Mouse (Mus musculus): ENCODE data around the gene P2rx4.
A peak's percentile ranks its signal among the peaks of the same experiment; 100 is the strongest.

P2rx4 gene

DNA sequence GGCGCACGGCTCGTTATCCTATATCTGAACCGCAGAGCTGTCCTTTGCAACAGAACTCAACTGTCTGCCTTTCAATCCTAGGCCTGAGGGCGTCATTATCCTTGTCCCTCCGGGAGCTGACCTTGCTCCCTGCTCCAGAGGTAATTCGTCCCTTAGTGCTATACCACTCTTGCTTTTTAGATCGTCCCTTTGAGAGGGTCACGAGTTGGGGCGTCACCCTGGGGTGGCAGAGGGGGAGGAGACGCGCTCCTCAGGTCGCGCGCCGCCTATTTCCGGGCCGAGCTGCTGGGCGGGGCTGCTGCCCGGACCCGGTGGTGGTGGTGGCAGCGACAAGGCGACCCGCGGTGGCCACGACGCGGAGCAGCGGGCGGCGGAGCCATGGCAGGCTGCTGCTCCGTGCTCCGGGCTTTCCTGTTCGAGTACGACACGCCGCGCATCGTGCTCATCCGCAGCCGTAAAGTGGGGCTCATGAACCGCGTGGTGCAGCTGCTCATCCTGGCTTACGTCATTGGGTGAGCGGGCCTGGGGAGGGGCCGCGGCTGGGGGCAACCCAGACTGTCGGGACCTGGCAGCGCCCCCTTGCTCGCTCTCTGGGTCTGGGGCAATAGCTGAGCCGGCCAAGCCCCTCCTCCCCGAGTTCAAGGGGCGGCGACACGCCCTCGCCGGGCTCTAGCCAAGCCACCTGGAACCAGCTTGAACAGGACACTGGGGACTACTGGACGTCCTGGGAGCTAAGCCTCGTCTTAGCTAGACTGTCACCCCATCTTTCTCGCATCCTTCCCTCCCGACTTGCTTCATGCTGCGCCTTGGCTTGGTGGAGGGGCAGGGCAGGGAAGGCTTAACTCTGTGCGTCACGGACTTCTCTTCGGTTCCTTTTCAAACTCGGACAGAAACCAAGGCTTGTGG is at the start of gene P2rx4:
Gene P2rx4 (plus strand): TSS at position 269 of the 906 bp plus-strand sequence.
- peak; percentile 90 for DNase-seq (ENCODE audit: low read depth, low spot score)

- DNase-seq (ENCODE audit: low read depth, low spot score): no peak
These were observed 44.8 kb upstream of the P2rx4 start for GRCm38 (mm10) chr5:122662501-122662900.

DNA sequence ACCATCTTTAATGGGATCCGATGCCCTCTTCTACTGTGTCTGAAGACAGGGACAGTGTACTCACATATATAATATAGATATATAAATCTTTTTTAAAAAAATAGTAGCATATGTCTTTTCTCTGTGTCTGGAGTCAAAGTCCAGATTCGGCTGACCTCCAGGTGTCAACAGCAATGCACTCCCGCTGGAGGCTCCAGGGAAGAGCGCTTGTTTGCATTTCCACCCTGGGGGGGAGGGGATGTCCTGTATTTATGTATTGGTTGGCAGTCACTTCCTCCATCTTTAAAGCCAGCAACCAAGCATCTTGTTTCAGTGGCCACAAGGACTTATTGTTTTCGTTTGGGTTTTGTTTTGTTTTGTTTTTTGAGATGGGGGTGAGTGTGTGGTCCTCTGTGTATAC is 42.3 kb upstream of the P2rx4 start:
- DNase-seq (ENCODE audit: low read depth, low spot score): no peak

- no peak for DNase-seq (ENCODE audit: low read depth, low spot score)
These were observed 38.1 kb upstream of the P2rx4 start for GRCm38 (mm10) chr5:122668981-122669897.

DNA sequence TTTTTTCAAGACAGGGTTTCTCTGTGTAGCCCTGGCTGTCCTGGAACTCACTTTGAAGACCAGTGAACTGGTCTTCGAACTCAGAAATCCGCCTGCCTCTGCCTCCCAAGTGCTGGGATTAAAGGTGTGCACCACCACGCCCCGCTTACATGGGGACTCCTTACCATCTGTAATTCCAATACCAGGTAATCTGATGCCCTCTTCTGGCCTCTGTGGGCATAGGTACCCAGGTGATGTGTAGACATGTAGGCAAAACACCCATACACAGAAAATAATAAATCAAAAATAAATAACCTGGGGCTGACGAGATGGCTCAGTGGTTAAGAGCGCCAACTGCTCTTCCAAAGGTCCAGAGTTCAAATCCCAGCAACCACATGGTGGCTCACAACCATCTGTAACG is 35.7 kb upstream of the P2rx4 start:
- peak; percentile 61 for DNase-seq (ENCODE audit: low read depth, low spot score)

GRCm38 (mm10) chr5:122672298-122672697 is 35.0 kb upstream of the P2rx4 start:
- no peak for DNase-seq (ENCODE audit: low read depth, low spot score)

- no peak for DNase-seq (ENCODE audit: low read depth, low spot score)
These were observed 31.3 kb upstream of the P2rx4 start for GRCm38 (mm10) chr5:122676002-122676401.

- peak; percentile 40 for DNase-seq (ENCODE audit: low read depth, low spot score)
These were observed 29.4 kb upstream of the P2rx4 start for GRCm38 (mm10) chr5:122677983-122678382.

- DNase-seq (ENCODE audit: low read depth, low spot score): no peak
These were observed 27.5 kb upstream of the P2rx4 start for GRCm38 (mm10) chr5:122679881-122680280.

GRCm38 (mm10) chr5:122681276-122681675 is 26.1 kb upstream of the P2rx4 start:
- DNase-seq (ENCODE audit: low read depth, low spot score): no peak

DNA sequence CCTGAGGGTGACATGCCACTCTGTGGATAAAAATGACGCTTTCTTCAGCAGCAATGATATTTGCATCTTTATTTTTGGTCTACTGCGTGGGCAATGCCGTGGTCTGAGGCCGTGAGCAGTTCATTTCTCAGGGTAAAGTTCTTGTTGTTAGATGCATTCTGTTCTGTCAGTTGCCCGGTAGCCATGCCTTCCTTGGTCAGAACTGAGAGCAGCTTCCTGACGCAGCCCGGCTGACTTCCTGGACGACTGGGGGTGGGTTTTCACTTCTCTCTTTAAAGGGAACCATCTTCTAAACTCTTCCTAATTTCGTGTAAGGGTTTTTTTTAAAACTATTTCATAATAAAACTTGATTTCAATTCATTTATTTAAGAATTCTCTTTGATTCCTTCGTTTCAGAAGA is 23.4 kb upstream of the P2rx4 start:
- DNase-seq (ENCODE audit: low read depth, low spot score): no peak

DNA sequence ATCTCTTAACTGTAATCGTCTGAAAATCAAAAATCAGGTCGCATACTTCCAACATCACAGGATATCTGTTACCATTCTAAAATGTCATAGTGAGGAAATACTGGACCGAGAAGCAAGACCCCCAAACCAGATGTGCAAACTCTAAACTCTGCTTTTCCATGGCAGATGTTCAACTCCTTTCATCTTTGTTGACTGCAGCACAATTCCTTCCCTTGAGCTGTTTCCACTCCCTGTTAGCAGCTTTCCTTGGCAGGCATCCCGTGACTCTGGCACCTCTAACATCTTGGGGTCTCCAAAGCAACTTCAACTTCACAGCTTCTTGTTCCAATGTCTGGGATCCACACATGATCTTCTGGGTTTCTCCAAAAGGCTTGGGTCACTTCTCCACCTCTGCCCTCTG is 20.0 kb upstream of the P2rx4 start:
- DNase-seq (ENCODE audit: low read depth, low spot score): no peak

GRCm38 (mm10) chr5:122689153-122689552 is 18.2 kb upstream of the P2rx4 start:
- no peak for DNase-seq (ENCODE audit: low read depth, low spot score)

DNA sequence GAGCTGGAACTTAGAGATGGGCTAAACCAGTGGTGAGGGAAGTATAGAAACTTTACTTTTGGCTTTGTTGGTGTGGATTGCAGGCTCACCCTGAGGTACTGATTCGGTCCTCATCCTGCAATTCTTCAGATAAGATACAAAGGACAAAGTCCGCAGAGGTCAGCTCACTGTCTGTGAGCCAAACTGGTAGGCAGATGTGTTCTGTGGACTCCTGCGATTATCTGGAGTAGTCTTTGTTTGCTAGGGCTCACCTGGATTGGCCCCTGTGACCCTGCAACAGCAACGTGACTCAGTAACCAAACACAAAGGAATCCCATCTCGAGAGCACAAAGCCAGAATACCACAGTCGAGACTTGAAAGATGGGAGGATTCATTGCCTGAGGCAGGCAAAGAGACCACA is 16.9 kb upstream of the P2rx4 start:
- DNase-seq (ENCODE audit: low read depth, low spot score): no peak

DNA sequence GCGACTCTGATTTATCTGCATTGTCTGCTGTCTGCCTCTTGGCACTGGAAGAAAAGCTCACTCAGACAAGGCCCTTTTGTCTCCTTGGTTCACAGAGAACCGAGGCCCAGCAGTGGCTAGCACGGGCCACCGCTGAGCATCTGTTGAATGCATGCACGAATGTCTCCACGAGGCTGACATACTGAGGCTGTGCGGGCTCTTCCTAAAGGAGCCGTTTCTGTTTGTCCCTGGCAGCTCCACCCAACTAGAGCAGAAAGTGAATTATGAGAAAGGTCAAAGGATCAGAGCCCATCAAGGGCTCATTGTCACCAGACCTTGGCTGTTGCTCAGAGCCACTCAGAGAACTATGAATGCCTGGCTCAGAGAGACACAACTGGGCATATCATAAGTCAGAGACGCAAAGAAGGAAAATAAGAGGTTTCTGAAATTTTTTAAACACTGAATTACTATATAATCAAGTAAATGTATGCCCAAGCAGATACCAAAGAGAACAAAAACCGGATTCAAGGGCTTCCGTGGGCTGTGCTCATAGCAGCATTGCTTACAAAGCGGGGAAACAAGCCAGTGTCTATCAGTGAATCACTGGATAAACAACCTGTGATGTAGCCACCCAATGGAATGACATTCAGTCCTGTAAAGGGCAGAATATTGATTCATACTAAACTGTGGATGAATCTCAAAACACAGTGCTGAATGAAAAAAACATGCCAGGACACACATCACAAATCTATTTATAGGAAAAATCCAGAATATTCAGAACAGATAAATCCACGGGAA is 13.7 kb upstream of the P2rx4 start:
- no peak for DNase-seq (ENCODE audit: low read depth, low spot score)

DNA sequence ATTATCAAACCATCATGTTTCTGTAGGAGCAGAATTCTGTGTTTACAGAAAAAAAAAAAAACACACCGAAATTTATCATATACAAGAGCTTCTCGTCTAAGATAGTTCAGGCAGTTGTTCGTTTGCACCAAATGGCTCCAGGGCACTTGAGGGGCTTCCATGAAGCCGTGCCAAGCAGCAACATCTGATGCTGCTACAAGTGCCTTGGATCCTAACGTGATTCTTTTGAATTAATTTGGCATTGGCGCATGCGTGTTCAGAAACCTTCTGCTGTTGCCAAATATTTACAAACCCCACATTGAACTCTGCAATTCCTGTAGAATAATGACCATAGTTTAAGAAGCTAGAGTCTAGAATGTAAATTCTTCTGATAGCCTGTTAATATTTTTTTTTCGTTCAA is 11.8 kb upstream of the P2rx4 start:
- DNase-seq (ENCODE audit: low read depth, low spot score): no peak

DNA sequence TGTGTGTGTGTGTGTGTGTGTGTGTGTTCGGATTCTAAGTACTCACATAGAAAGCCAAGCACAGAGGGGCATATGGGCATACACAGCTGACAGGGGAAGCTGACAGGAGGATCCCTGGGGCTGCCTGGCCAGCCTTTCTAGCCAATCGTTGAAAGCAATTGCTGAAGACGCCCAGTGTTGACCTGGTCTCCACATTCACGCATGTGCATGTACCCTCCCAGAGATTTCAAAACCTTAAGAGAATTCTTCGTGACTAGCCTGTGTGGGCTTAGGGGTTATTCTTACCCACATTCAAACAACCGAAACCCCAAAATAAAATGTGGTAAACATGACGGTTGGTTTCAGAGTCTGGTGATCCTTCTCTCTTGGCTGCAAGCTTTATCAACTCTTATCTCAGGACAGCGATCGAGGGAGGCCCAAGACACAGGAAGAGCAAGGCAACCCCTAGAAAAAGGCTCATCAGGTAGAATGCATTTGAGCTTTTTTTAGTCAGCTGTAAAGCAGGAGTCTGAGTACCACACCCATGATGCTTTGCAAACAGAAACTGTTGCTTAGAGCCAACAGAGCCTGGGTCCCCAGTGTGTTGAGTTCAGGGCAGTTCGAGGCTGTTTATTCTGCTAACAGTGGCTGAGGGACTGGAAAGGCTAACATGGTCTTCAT is 9.2 kb upstream of the P2rx4 start:
- DNase-seq (ENCODE audit: low read depth, low spot score): peak; percentile 54

- no peak for DNase-seq (ENCODE audit: low read depth, low spot score)
These were observed 8.7 kb upstream of the P2rx4 start for GRCm38 (mm10) chr5:122698701-122699060.

DNA sequence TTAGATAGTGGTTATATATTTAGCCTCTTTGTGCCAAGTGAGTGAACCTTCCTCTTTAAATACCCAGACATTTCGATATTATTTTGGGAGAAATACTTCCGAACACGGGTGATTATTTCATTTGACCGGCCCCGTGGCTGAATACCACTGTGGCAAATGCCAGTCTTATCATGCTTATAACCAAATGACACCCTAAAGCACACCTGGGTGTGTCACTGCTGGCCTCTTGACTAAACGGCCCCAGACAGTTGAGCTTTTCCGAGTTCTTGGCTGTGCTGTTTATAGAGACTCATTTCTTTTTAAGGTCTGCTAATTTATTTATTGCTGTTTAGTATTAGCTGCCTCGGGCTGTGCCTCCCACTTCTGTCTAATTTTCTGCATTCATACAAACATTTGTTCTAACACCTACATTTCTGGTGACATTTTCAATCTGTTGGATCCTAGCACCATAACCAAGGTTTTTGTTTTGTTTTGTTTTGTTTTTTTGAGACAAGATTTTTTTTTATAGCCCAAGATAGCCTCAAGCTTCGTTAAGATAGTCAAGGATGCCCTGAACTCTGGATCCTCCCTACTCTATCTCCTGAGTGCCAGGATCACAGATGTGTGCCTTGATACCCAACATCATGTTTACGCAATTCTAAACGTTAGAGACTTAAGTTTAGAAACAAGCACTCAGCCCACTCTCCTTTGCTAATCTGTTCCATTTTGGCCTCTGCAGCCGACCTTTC is 7.1 kb upstream of the P2rx4 start:
- DNase-seq (ENCODE audit: low read depth, low spot score): no peak

- no peak for DNase-seq (ENCODE audit: low read depth, low spot score)
These were observed 6.5 kb upstream of the P2rx4 start for GRCm38 (mm10) chr5:122700837-122701212.

- no peak for DNase-seq (ENCODE audit: low read depth, low spot score)
These were observed 5.2 kb upstream of the P2rx4 start for GRCm38 (mm10) chr5:122702156-122702555.

Data from CD4-positive helper T cell, adult 2 months (primary cell).